In genomic region chr2:135717232-135718134, GRCm38 (mm10) we compare ENCODE assay signal across 8 mouse cellular contexts. TPM values are rescaled to one million over a fixed set of nuclear protein-coding genes. Genes with fewer than 3 reads are reported as not detected.
DNase-seq lines count a peak whose midpoint lies in the region; ATAC-seq and TF ChIP-seq lines count a peak whose summit lies in the region.

No protein-coding gene starts in this region.

- TF ChIP-seq CTCF in left cerebral cortex, adult 2 months (IDR thresholded peaks at IDR 0.05): no peak

- H3K4me3 ChIP-seq in left cerebral cortex, adult 2 months: peak overlapping the region; percentile 30; the same call in 1 of the 2 replicates
- H3K4me3 ChIP-seq in forebrain, embryonic 13.5 days: no peak overlapping the region

- H3K4me2 ChIP-seq in forebrain, embryonic 13.5 days: peak overlapping the region; percentile 41

- H3K9ac ChIP-seq in forebrain, embryonic 13.5 days: 0 out of 2 replicates have a peak overlapping the region, but pooled peaks have one; percentile 1

- no peak overlapping the region for H3K27ac ChIP-seq in left cerebral cortex, adult 2 months
- H3K27ac ChIP-seq in forebrain, embryonic 13.5 days: no peak overlapping the region

- no peaks in the 10 kb centered on the region for H3K36me3 ChIP-seq in forebrain, embryonic 13.5 days (ENCODE audit: poor library complexity, severe bottlenecking)

- intact Hi-C loops in left cerebral cortex, adult 2 months (cut with DNase I): no loop called here
- intact Hi-C loops in heart, postnatal 10 days (cut with DNase I): no loop called here

- no peaks in the 10 kb centered on the region for H3K27me3 ChIP-seq in forebrain, embryonic 13.5 days

- ATAC-seq in forebrain, embryonic 13.5 days: peak; percentile 46
- ATAC-seq in megakaryocyte, adult 5-6 weeks (ENCODE audit: poor library complexity, severe bottlenecking): peak; percentile 24

- 27% methylated on average over 16 of the region's 16 CpGs for WGBS in forebrain, embryonic 13.5 days

- H3K9me3 ChIP-seq in forebrain, embryonic 13.5 days (replicated peaks): no peaks in the 10 kb centered on the region

- peak in 1 of 2 experiments; percentile 22 for DNase-seq in left cerebral cortex, adult 2 months (ENCODE audit: extremely low spot score in 1 of 2, low spot score in 2 of 2)
- DNase-seq in left cerebral cortex, adult 11 months (ENCODE audit: low spot score): no peak
- DNase-seq in heart, postnatal 10 days: peak; percentile 79 to 80
- DNase-seq in kidney, postnatal 4 days: peak; percentile 53 to 69
- DNase-seq in testis, postnatal 14 days (ENCODE audit: low spot score): peak; percentile 33
- DNase-seq in spleen, adult 12 weeks (ENCODE audit: low spot score): no peak

- peaks cover 46% of the 10 kb centered on the region for H3K4me1 ChIP-seq in forebrain, embryonic 13.5 days

RNA-seq across cellular contexts. Expression of gene Plcb4, which starts 58.7 kb away (rescaled TPM):
- total RNA-seq in left cerebral cortex, adult 2 months (2021): 10 to 100 TPM; 67.5 to 81.8 TPM
- 18.6 and 19.4 TPM in 2 replicates for polyA plus RNA-seq in forebrain, embryonic 13.5 days (2015; fragmentation: Nextera tagmentation; extraction: Ambion mirVana)
- 10 to 100 TPM; 71.4 to 95.2 TPM for total RNA-seq in heart, postnatal 10 days (2021)
- total RNA-seq in megakaryocyte, adult 5-6 weeks (2015): 7.0 and 8.5 TPM in 2 replicates
- total RNA-seq in megakaryocyte, adult 5-6 weeks (2017): 5.2 and 7.1 TPM in 2 replicates

Comparison
In these comparisons a context has a peak if more than half of its experiments do, and no peak if none do; other contexts are left out.
1. DNase-seq: peak in heart, postnatal 10 days (2 of 2), kidney, postnatal 4 days (2 of 2) and testis, postnatal 14 days (single experiment); none in left cerebral cortex, adult 11 months (single experiment) and spleen, adult 12 weeks (single experiment).
2. RNA of gene Plcb4, which starts 58.7 kb away (total RNA-seq): 71.4 to 95.2 TPM in heart, postnatal 10 days and 67.5 to 81.8 TPM in left cerebral cortex, adult 2 months; 5.2 to 8.5 TPM in megakaryocyte, adult 5-6 weeks; every median in the first group is over 4 times any median in the second.